Mouse (Mus musculus): ENCODE results near the gene Wfdc5.

DNA sequence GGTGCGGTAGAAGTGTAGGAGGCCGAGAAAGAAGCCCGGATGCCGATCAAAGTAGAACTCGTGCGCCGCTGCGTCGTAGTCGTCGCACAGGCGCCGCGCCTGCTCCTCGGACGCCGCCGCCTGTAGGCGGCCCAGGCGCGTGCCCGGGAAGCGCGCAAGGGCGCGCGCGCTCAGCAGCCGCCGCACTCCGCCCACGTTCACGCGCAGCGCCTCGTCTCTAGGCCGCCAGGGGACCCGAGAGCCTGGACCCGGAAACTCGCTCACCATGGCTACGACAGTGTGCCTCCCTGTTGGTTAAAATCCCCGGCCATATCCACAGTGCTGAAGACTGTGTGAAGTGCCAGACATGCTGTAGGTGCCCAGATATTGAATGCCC, 14.0 kb downstream of the Wfdc5 start:
- TF ChIP-seq EP300 (IDR thresholded peaks at IDR 0.05; ENCODE audit: low read depth) = no peak
- no peak for TF ChIP-seq CTCF (IDR thresholded peaks at IDR 0.05; ENCODE audit: low read depth)

Data from liver, embryonic 14.5 days (tissue).